Mouse (Mus musculus) brain, embryonic 18.5 days (tissue): ENCODE results near the gene Wdpcp.
"Not testable (repeated sequence)": the region's sequence is repeated elsewhere in the genome, so short reads cannot be mapped to it uniquely, and the experiment has no call there.

Source experiments
- DNase-seq: peaks from one replicate; pipeline ENCODE4 v3.0.0-alpha.2; 2012; ENCODE audit warnings: low read depth, low spot score

Gene Wdpcp

DNA sequence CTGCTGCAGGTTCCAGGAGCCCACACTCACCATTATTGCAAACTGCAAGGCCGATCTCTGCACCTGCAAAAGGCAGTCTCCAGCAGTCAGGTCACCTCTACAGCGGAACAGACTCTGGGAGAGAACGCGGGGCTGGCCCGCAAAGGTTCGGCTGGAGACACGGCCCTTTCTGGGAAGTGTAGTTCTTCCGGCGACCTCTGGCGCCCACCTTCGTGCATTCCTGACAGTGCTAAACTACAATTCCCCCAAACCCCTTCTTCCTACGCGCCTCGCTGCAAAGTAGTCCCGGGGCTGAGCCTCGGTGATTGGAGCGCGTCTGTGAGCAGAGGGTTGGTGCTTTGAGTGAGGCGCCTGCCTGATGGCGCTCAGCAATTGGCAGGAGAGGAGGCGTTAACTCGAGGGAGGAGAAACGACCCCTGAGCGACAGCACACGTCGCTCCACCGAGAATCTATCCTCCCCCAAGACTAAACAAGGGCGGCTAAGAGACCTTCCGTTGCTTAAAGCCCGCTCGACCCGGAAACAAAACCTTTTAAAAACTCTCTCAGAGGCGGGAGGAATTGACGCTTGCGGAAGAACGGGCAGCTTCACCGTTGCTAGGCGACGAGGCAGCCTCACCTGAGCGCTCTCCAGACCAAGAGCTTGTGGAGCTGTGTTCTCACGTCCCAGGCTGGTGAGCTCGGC, at the start of gene Wdpcp, which contains the start of gene Mdh1:
Wdpcp (plus strand) TSS at position 536 of the 682 bp plus-strand sequence.
Mdh1 (minus strand) TSS at position 668 of the 682 bp plus-strand sequence.
- DNase-seq = peak; percentile 99

GRCm38 (mm10) chr11:21528676-21529394, 43.2 kb upstream of the Wdpcp start:
- DNase-seq = no peak

DNA sequence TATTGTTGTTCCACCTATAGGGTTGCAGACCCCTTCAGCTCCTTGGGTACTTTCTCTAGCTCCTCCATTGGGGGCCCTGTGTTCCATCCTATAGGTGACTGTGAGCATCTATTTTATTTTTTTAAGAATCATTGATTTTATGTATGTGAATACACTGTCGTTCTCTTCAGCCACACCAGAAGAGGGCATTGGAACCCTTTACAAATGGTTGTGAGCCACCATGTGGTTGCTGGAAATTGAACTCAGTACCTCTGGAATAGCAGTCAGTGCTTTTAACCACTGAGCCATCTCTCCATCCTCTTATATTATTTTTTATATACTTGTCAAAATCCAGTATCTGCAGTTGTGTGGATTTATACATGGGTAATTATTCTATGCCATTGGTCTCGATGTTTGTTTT, 41.2 kb upstream of the Wdpcp start:
- DNase-seq = not testable (repeated sequence)

- no peak for DNase-seq
Observed at GRCm38 (mm10) chr11:21540072-21540471, 32.0 kb upstream of the Wdpcp start.

DNA sequence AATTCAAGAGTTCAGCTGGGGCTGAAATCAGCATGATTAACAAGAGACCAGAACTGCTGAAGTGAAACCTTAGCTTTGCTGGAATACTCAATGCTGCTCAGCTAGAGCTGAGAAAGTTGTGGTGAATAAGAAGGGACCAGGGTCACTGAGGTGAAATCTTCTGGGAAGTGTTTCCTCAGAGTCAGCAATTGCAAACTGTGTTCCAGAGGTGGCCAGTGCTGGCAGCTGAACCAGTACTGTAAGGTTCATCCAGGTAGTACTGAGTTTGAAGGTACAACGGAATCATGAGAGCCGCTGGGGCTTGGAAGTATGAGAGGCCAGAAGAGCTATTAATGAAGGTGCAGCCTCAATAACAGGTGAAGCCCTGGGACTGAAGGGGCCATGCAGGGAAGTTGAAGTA, 31.4 kb upstream of the Wdpcp start:
- DNase-seq = no peak

DNA sequence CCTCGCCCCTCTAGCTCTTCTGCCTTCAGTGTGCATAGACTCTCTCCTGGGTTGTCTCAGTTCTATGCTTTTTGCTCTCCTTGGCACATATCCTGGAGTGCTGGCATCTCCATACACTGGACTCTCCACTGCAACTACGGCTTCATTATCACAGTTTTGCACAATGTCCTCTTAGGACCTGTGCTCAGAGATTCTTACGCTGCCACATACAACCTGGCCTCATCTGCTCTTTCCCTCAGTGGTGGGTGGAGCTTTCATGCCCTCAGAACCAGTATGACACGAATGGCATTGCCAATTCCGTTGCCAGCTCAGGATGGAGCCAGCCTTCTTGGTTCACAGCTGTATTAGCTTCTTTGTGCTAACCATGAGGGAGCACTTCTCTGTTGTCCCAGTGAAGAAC, 29.3 kb upstream of the Wdpcp start:
- DNase-seq = no peak

GRCm38 (mm10) chr11:21545021-21545420, 27.0 kb upstream of the Wdpcp start:
- DNase-seq = peak; percentile 39

- no peak for DNase-seq
Observed at GRCm38 (mm10) chr11:21545951-21546350, 26.1 kb upstream of the Wdpcp start.

- no peak for DNase-seq
Observed at GRCm38 (mm10) chr11:21546671-21547070, 25.4 kb upstream of the Wdpcp start.

GRCm38 (mm10) chr11:21547518-21547917, 24.5 kb upstream of the Wdpcp start:
- no peak for DNase-seq

DNA sequence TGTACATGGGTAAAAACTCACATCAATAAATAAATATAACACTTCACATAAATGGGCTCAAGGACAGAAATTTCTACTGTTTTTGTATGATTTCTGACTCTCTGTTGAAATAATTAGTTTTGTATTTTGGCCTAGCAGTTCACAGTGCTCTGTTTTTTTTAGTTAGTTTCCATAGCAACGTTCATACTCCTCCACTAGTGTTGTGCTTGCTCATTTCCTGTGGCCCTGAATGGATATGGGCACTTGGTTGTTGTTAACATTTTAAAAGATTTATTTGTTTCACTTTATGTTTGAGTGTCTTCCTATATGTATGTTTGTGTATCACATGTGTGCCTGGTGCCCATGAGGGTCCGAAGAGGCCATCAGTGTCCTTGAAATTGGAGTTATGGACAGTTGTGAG, 23.0 kb upstream of the Wdpcp start:
- DNase-seq = no peak

DNA sequence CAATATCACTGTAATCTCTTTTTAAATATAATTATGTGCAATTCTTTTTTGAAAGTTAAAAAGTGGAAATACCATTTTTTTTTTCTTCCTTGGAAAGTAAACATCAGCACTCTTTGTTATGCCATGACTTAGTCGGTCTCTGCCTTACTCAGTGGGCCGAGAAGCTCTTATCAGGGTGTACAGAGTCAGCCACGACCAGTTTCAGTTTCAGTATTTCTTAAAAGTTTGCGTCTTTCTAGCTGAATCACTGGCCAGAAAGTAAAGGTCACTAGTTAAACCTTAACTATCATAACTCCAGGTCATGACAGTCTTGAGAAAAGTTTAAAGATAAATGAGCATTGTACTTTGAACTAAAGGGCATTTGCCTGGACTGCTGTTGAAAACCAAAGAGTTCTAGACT, 22.3 kb upstream of the Wdpcp start:
- no peak for DNase-seq

- no peak for DNase-seq
Observed at GRCm38 (mm10) chr11:21550222-21551173, 21.5 kb upstream of the Wdpcp start.

DNA sequence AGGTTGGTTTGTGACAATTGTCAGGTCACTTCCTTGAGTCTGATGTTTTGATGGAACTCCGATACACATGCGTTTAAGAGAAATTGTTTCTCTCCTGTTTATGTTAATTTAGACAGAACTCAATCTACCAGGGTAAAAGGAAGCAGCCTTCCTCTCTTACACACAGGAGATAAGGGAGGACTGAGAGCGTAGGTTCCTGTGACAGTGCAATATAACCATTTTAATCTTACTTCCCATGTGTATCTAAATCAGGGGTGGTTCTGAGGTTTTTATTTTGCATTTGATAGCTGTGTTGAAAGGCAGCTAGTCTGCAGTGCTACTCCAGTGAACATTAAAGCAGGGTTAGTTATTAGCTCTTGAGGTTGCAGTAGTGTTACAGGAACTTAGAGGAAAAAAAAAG, 20.0 kb upstream of the Wdpcp start:
- DNase-seq = no peak

DNA sequence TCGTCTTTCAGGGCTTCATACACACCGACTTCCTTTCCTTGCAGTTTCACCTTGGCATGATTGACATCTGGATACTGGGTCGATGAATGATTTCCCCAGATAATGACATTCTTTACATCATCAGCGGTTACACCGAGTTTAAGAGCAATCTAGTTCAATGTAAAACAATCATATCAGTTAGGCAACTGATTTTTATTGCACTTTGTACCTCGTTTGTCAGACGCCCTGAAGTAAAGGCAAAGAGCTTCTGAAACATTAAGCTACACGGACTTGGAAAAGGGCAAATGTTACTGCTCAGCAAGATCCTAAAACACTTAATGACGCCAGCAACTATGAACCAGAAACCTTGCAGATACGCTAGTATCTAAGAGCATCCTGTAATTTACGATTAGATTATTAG, 12.3 kb upstream of the Wdpcp start:
- DNase-seq = no peak

GRCm38 (mm10) chr11:21561347-21561746, 10.7 kb upstream of the Wdpcp start:
- DNase-seq = no peak

- DNase-seq = no peak
Observed at GRCm38 (mm10) chr11:21563617-21564325, 8.3 kb upstream of the Wdpcp start.

GRCm38 (mm10) chr11:21564681-21565405, 7.2 kb upstream of the Wdpcp start:
- no peak for DNase-seq

- DNase-seq = no peak
Observed at GRCm38 (mm10) chr11:21566934-21567333, 5.1 kb upstream of the Wdpcp start.

GRCm38 (mm10) chr11:21567733-21568132, 4.3 kb upstream of the Wdpcp start:
- no peak for DNase-seq

- DNase-seq = no peak
Observed at GRCm38 (mm10) chr11:21569002-21569401, 3.0 kb upstream of the Wdpcp start.
